Mouse (Mus musculus) gastrocnemius, postnatal 36 days (tissue): ENCODE data around the gene Mtr. TPM values are rescaled to one million over a fixed set of nuclear protein-coding genes. Genes with fewer than 3 reads are reported as not detected.
"Not testable (repeated sequence)": the region's sequence is repeated elsewhere in the genome, so short reads cannot be mapped to it uniquely, and the experiment has no call there.

Experiments used
- DNase-seq, 2 experiments: peaks; one replicate each; pipeline ENCODE4 v3.0.0; 2022
- intact Hi-C: fragments of 180-260 bp; cut with DNase I; formaldehyde crosslinking; loops from one replicate; pipeline ENCODE4 v1.15.1; 2025
- total RNA-seq, 2 experiments: library from RNA; stranded (reverse); gene quantifications; 2 replicates each; pipeline ENCODE4 v1.2.3; 2021

Mtr gene
- total RNA-seq, 2 experiments from 2014 or later: 14.0 to 14.8 TPM

DNA sequence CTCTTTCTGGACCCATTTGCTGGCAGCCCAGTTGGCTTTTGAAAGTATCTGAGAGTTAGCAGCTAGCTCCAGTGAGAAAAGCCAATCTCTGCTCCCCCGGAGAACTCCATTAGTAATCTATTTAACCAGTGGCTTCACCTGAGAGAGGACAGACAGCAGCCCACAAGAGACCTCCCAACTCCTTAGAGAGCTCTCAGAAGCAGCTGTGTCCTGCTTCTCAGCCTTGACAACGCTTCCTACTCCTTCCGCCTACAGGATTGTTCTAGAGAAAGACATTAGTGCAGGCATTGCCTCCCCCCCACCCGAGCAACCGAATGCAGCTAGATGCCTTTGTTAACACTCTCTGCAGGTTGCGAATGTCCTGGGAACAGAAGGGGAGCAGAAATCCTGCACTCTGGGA lies 91.5 kb downstream of the Mtr start:
- intact Hi-C loops: no loop called here
- no peak for DNase-seq

DNA sequence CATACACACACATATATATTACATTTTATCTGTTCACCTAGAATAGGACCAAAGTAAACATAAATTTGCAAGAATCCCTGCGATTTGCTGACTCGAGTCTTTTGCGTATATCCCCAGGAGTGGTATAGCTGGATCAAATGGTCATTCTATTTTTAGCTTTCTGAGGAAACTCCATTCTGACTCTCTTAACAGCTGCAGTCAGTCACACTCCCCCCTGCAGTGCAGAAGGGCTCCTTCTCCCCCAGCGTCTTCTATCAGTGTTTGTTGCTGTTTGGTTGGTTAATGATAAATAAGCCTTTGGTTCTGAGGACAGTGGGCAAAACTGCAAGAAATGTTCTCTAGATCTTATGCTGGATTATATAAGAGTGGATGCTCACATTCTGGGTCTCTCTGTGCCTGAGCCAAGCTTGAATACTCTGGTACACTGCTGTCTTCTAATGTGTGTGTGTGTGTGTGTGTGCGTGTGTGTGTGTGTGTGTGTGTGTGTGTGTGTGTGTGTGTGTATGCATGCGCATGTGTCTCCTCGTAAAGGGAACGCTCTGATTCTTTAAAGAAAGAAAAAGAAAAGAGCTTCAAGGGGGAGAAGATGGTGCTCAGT lies 92.4 kb downstream of the Mtr start:
- no peak for DNase-seq
- intact Hi-C loops: no loop called here

GRCm38 (mm10) chr13:12162457-12162856 lies 95.5 kb downstream of the Mtr start:
- intact Hi-C loops: no loop called here
- no peak for DNase-seq

- intact Hi-C loops: no loop called here
- DNase-seq: peak in 1 of 2 experiments; percentile 10
Observed at GRCm38 (mm10) chr13:12160121-12160475, 97.8 kb downstream of the Mtr start.

DNA sequence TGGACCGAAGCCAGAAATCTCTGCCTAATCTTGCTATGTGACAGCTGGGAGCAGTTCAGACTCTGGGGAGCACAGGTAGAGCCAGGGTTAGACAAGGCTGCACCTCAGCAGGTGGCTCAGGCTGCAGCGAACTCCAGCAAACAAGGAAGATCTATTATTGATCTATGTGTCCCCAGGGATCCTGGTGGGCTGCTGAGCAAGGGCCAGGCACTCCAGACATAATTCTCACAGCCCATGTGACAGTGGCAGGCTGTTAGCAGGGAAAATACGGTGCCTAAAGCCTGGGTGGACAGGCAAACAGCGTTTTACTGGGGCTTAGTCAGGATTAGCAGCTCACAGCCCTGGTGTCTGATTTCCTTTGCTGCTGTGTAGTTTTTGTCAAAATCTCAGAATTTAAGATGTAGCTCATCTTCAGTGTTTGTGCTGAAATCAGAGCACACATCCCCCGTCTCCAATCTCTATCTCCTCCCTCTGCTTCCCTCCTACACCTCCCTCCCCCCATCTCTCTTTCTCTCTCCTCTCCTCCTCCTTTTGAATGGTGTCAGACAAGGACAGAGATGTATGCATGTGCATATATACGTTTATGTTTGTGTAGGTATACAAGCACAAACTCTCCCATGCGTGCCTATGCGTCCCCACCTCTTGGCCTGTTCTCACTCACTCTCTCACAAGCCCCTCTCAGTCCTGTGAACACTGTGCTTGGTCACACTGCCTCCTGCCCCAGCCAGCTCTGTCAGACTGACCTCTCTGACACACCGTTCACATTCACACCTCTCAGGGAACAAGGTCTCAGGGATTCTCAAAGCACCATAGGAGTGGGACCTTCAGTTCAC lies 98.4 kb downstream of the Mtr start:
- intact Hi-C loops: no loop called here
- DNase-seq: no peak

DNA sequence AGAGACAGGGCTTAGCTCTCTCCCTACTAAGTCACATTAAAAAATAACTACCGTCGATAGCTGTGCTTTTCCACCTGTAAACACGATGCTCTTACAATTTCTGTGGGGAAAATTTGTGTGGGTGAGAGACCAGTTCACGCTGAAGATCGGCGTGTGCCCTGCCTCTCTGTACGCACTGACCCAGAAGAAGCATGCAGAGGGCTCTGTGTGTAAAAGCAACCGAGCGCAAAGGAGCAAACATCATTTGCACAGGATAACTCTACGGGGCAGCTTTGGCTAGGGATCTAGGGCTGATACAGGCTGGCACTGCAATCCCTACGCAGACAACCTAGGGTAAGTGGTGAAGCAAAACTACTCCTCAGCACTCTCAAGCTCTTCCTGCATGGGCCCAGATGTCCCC lies 104.0 kb downstream of the Mtr start:
- intact Hi-C loops: no loop called here
- DNase-seq: no peak

DNA sequence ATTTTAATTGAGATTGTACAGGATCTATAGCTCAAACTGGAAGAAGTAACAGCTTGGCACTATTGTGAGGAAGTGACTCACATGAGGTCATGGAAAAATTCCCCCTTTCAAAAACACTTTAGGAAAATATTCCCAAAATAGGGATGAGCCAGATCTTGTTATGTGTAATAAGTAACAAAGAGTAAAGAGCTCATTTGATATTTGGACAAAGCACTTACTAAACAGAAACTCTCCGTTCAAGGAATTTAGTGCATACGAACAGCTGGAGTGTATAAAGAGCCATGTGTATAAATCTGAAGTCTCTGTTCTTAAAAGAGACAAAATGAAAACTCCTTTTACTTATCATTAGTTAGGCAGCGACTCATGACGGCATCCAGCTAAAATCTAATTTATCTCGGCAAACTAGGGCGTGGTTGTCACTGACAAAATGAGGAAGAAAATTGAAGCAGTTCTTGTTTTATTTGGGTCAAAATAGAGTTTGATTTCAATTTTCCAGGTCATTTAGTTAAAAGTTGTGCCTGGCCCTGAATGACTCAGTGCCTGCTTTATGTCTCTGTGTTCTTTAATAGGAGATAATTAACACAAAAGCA lies 110.9 kb downstream of the Mtr start:
- intact Hi-C loops: no loop called here
- DNase-seq: no peak

- intact Hi-C loops: no loop called here
- DNase-seq: no peak
Observed at GRCm38 (mm10) chr13:12146402-12146801, 111.5 kb downstream of the Mtr start.

- DNase-seq: no peak
- intact Hi-C loops: no loop called here
Observed at GRCm38 (mm10) chr13:12143347-12143746, 114.6 kb downstream of the Mtr start.

GRCm38 (mm10) chr13:12136461-12136860 lies 121.5 kb downstream of the Mtr start:
- DNase-seq, intact Hi-C loops: not testable (repeated sequence)

DNA sequence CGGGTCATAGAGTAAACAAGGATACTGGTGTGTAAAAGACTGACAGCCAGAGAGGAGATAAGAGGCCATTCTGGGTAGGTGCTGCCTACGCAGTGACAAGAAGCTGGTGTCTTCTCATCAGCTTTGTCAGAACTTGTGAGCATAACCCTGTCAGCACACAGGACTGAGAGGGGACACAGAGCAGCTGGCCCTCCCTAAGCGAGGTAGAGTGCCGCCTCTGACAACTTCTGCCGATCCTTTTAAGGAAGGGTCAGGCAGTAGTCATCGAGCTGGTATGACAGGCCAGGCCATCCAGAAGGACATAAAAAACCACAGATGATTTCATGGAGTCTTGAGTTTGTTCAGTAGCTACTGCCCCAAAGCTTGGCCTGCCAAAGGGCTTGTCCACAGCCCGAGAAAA lies 124.4 kb downstream of the Mtr start:
- no peak for DNase-seq
- intact Hi-C loops: no loop called here

Other genes with a start within 250 kb of the Mtr start
- gene Ryr2, start 151.2 kb downstream of the Mtr start, total RNA-seq: under 1 TPM; 0.10 to 0.12 TPM
- gene Actn2, start 82.6 kb upstream of the Mtr start, total RNA-seq: 1,000 to 10,000 TPM; 1,044 to 1,453 TPM
- gene Heatr1, start 136.9 kb upstream of the Mtr start, total RNA-seq: 10 to 100 TPM; 13.7 to 14.1 TPM
- 10 to 100 TPM; 24.6 to 30.7 TPM for gene Lgals8, start 206.8 kb upstream of the Mtr start, total RNA-seq